Mouse (Mus musculus) liver, postnatal 0 days (tissue): ENCODE data around the gene Dpf2. TPM values are rescaled to one million over a fixed set of nuclear protein-coding genes. Genes with fewer than 3 reads are reported as not detected.

Experiments
- ATAC-seq: fragments of 200-750 bp; cut with Nextera tagmentation; 2 replicates; pipeline ENCODE4 v1.8.0; 2017; ENCODE audit warnings: mild to moderate bottlenecking, moderate library complexity
- DNase-seq: peaks from one replicate; pipeline ENCODE4 v3.0.0-alpha.2; 2016
- H3K27ac ChIP-seq: fragments of 300-500 bp; sonication (generic); 2 replicates; pipeline ENCODE4 v1.5.1; 2014; ENCODE audit warnings: antibody characterized with exemption, moderate library complexity, mild to moderate bottlenecking, low read depth
- H3K27me3 ChIP-seq: fragments of 300-500 bp; sonication (generic); 2 replicates; pipeline ENCODE4 v1.6.1; 2014; ENCODE audit warnings: low read length, control low read depth, mixed read lengths; ENCODE audit not compliant: insufficient read depth
- H3K36me3 ChIP-seq: fragments of 300-500 bp; sonication (generic); replicated peaks from 2 replicates; pipeline ENCODE4 v1.6.1; 2014; ENCODE audit warnings: mild to moderate bottlenecking, control low read depth, low read length, moderate library complexity, mixed read lengths; ENCODE audit not compliant: insufficient read depth
- H3K4me1 ChIP-seq: fragments of 300-500 bp; sonication (generic); 2 replicates; pipeline ENCODE4 v1.6.1; 2014; ENCODE audit warnings: antibody characterized with exemption, mild to moderate bottlenecking, control low read depth; ENCODE audit not compliant: insufficient read depth
- H3K4me2 ChIP-seq: fragments of 300-500 bp; sonication (generic); 2 replicates; pipeline ENCODE4 v1.6.1; 2014; ENCODE audit warnings: low read depth, mild to moderate bottlenecking, low read length, moderate library complexity, mixed read lengths
- H3K4me3 ChIP-seq: fragments of 300-500 bp; sonication (generic); 2 replicates; pipeline ENCODE4 v1.5.1; 2014; ENCODE audit warnings: low read depth, low read length
- H3K9ac ChIP-seq: fragments of 300-500 bp; sonication (generic); replicated peaks from 2 replicates; pipeline ENCODE4 v1.6.1; 2014; ENCODE audit warnings: mild to moderate bottlenecking, moderate library complexity
- H3K9me3 ChIP-seq: fragments of 300-500 bp; sonication (generic); 2 replicates; pipeline ENCODE4 v1.6.1; 2016; ENCODE audit warnings: mild to moderate bottlenecking, control low read depth, low read length, mixed read lengths
- CTCF ChIP-seq: sonication (generic); IDR thresholded peaks from 2 replicates; pipeline ENCODE4 v1.5.1; 2016; ENCODE audit warnings: antibody characterized with exemption, low read depth
- EP300 ChIP-seq: IDR thresholded peaks from 2 replicates; pipeline ENCODE4 v1.6.1; 2016; ENCODE audit warnings: antibody characterized with exemption, low read depth, mild to moderate bottlenecking
- WGBS: fragments of 180-500 bp; shearing (Covaris S2); extraction: QIAGEN DNeasy Blood & Tissue Kit; methylation state at CpG from one replicate; pipeline ENCODE4 v1.1.7; 2014; ENCODE audit not compliant: insufficient replicate concordance; 5-methylcytosine and 5-hydroxymethylcytosine counted together
- polyA plus RNA-seq: library from polyadenylated mRNA; unstranded; fragments of >200 nt; fragmentation: Nextera tagmentation; extraction: Ambion mirVana; gene quantifications from 2 replicates; pipeline ENCODE4 v1.2.1, GENCODE M21; 2015

Dpf2 gene
- polyA plus RNA-seq, 1 experiment from 2014 or later = 32.6 TPM

- H3K4me1 ChIP-seq = peaks cover 11% of the 10 kb centered on the region
- no peaks in the 10 kb centered on the region for H3K9me3 ChIP-seq
- WGBS = 88% methylated on average over 22 of the region's 22 CpGs
- ATAC-seq (no peak), DNase-seq (no peak)
- peaks cover 63% of the 10 kb centered on the region for H3K36me3 ChIP-seq
- H3K4me3 ChIP-seq = no peak overlapping the region
- no peaks in the 10 kb centered on the region for H3K27me3 ChIP-seq
- H3K9ac ChIP-seq = no peak overlapping the region
- TF ChIP-seq EP300 (no peak), CTCF (no peak)
- no peak overlapping the region for H3K4me2 ChIP-seq
- no peak overlapping the region for H3K27ac ChIP-seq
These were observed 41.4 kb upstream of the Dpf2 start for GRCm38 (mm10) chr19:5954031-5954710.

- Histone ChIP-seq H3K36me3 (peaks cover 61% of the 10 kb centered on the region), H3K27me3 (no peaks in the 10 kb centered on the region), H3K27ac (no peak overlapping the region), H3K4me3 (no peak overlapping the region), H3K4me1 (peaks cover 11% of the 10 kb centered on the region), H3K9ac (no peak overlapping the region), H3K9me3 (no peaks in the 10 kb centered on the region), H3K4me2 (no peak overlapping the region)
- no peak for DNase-seq
- TF ChIP-seq CTCF (no peak), EP300 (no peak)
- 92% methylated on average over 18 of the region's 19 CpGs for WGBS
- no peak for ATAC-seq
These were observed 40.5 kb upstream of the Dpf2 start for GRCm38 (mm10) chr19:5953201-5953770.

GRCm38 (mm10) chr19:5952071-5952691 lies 39.4 kb upstream of the Dpf2 start:
- Histone ChIP-seq H3K9ac (no peak overlapping the region), H3K9me3 (no peaks in the 10 kb centered on the region), H3K4me3 (no peak overlapping the region), H3K27me3 (no peaks in the 10 kb centered on the region), H3K36me3 (peaks cover 65% of the 10 kb centered on the region), H3K4me2 (no peak overlapping the region), H3K4me1 (peaks cover 11% of the 10 kb centered on the region), H3K27ac (peak overlapping the region; percentile 64)
- DNase-seq = no peak
- TF ChIP-seq EP300 (peak; percentile 75), CTCF (no peak)
- WGBS = 77% methylated on average over 13 of the region's 13 CpGs
- ATAC-seq = peak; percentile 69

GRCm38 (mm10) chr19:5951631-5952030 lies 38.8 kb upstream of the Dpf2 start:
- no peak for DNase-seq
- TF ChIP-seq CTCF (no peak), EP300 (no peak)
- Histone ChIP-seq H3K36me3 (peaks cover 62% of the 10 kb centered on the region), H3K27me3 (no peaks in the 10 kb centered on the region), H3K4me2 (no peak overlapping the region), H3K27ac (0 out of 2 replicates have a peak overlapping the region, but pooled peaks have one; percentile 34), H3K9me3 (no peaks in the 10 kb centered on the region), H3K4me3 (no peak overlapping the region), H3K9ac (no peak overlapping the region), H3K4me1 (peaks cover 7% of the 10 kb centered on the region)
- WGBS = 79% methylated on average over 16 of the region's 16 CpGs
- no peak for ATAC-seq

GRCm38 (mm10) chr19:5950218-5950617 lies 37.4 kb upstream of the Dpf2 start:
- TF ChIP-seq EP300 (no peak), CTCF (no peak)
- no peak overlapping the region for H3K4me2 ChIP-seq
- peaks cover 10% of the 10 kb centered on the region for H3K4me1 ChIP-seq
- no peak overlapping the region for H3K27ac ChIP-seq
- peaks cover 68% of the 10 kb centered on the region for H3K36me3 ChIP-seq
- DNase-seq = no peak
- no peaks in the 10 kb centered on the region for H3K27me3 ChIP-seq
- H3K4me3 ChIP-seq = no peak overlapping the region
- no peaks in the 10 kb centered on the region for H3K9me3 ChIP-seq
- H3K9ac ChIP-seq = no peak overlapping the region
- no peak for ATAC-seq
- WGBS = 88% methylated on average over 11 of the region's 11 CpGs

DNA sequence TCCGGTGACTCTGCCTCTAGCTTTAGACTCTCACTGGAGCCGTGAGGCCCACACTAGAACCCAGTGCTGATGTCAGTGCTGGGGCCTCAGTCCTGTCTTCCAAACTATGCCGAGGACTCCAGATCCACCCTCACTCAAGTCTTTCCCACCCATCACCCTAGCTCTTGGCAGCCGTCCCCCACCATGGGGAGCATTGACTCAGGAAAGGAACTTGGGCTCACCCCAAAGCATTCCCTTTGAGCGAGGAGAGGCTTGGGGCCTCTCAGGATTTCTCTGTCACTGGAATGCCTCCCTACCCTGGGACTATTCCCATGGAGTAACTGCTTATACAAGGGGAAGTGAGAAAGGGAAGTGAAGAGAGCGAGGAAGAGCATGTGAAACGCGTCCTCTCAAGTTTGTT lies 33.1 kb upstream of the Dpf2 start:
- Histone ChIP-seq H3K4me1 (peaks cover 14% of the 10 kb centered on the region), H3K27ac (peak overlapping the region; percentile 67), H3K9me3 (no peaks in the 10 kb centered on the region), H3K27me3 (no peaks in the 10 kb centered on the region), H3K4me2 (no peak overlapping the region), H3K9ac (no peak overlapping the region; the same call in 1 of the 2 replicates), H3K4me3 (no peak overlapping the region), H3K36me3 (peaks cover 59% of the 10 kb centered on the region)
- 63% methylated on average over 8 of the region's 8 CpGs for WGBS
- DNase-seq (no peak), ATAC-seq (0 out of 2 replicates have a peak, but pooled peaks have one; percentile 23)
- TF ChIP-seq EP300 = no peak
- no peak for TF ChIP-seq CTCF
